Mouse (Mus musculus) olfactory bulb, adult 2 months (tissue): ENCODE measurements at regions not wholly inside any gene's neighbourhood (a gene's known extent, or its start where the extent isn't known, plus 50 kb on each side); places are given as distances from the start of the nearest gene placed in this dataset.

Experiments
- CTCF ChIP-seq: fragments of 200-500 bp; IDR thresholded peaks from 2 replicates; pipeline ENCODE4 v1.5.1; 2012; ENCODE audit warnings: low read depth, mild to moderate bottlenecking, low read length, moderate library complexity; ENCODE audit not compliant: insufficient read depth
- POLR2A ChIP-seq: fragments of 200-500 bp; IDR thresholded peaks from 2 replicates; pipeline ENCODE4 v1.6.1; 2012; ENCODE audit warnings: mild to moderate bottlenecking, low read depth, low read length, moderate library complexity; ENCODE audit not compliant: insufficient read depth

DNA sequence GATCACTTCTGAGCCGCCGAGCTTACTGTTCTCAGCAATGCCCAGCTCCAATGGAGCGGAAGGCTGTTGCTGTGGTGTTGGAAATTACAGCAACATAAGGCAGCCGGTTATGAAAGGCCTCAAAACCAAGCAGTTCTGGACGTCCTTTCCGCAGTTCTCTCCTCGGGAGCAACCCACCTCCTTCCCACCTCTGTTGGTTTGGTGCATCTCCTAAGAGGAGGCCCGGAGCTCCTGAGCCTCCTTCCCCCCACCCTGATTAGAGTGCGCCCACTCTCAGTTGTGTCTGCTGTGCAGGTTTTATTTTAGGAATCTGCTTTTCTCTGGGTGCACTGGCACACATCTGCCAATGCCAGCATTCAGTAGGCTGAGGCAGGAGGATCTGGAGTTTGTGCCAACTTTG, 144.0 kb downstream of the Mtx3 start:
- TF ChIP-seq POLR2A (no peak), CTCF (no peak)
